Mouse (Mus musculus): ENCODE measurements around the gene Olfr961.

Olfr961 gene

GRCm38 (mm10) chr9:39644785-39645184, at the start of gene Olfr961:
Gene Olfr961, plus strand, starts transcription at chr9:39645085.
- no peak for DNase-seq

- no peak for DNase-seq
Observed at GRCm38 (mm10) chr9:39602536-39603332, 42.2 kb upstream of the Olfr961 start.

- DNase-seq = no peak
Observed at GRCm38 (mm10) chr9:39603333-39603845, 41.5 kb upstream of the Olfr961 start.

- no peak for DNase-seq
Observed at GRCm38 (mm10) chr9:39603999-39604453, 40.9 kb upstream of the Olfr961 start, which contains the start of gene AW551984. Gene AW551984, minus strand, starts transcription at chr9:39604403.

- DNase-seq = no peak
Observed at GRCm38 (mm10) chr9:39608497-39608896, 36.4 kb upstream of the Olfr961 start.

GRCm38 (mm10) chr9:39610355-39610754, 34.5 kb upstream of the Olfr961 start, which contains the start of gene Olfr148:
Gene Olfr148, plus strand, starts transcription at chr9:39610655.
- no peak for DNase-seq

GRCm38 (mm10) chr9:39611953-39612352, 32.9 kb upstream of the Olfr961 start:
- DNase-seq = no peak

- DNase-seq = no peak
Observed at GRCm38 (mm10) chr9:39621073-39621472, 23.8 kb upstream of the Olfr961 start, which contains the start of gene Olfr960. Gene Olfr960, plus strand, starts transcription at chr9:39621373.

GRCm38 (mm10) chr9:39623783-39624182, 21.1 kb upstream of the Olfr961 start:
- no peak for DNase-seq

- no peak for DNase-seq
Observed at GRCm38 (mm10) chr9:39624711-39625110, 20.2 kb upstream of the Olfr961 start.

GRCm38 (mm10) chr9:39629069-39629468, 15.8 kb upstream of the Olfr961 start:
- no peak for DNase-seq

GRCm38 (mm10) chr9:39633913-39634594, 10.8 kb upstream of the Olfr961 start:
- DNase-seq = no peak

GRCm38 (mm10) chr9:39647382-39647781, 2.5 kb downstream of the Olfr961 start:
- no peak for DNase-seq

GRCm38 (mm10) chr9:39654756-39655396, 10.0 kb downstream of the Olfr961 start:
- DNase-seq = no peak

- DNase-seq = no peak
Observed at GRCm38 (mm10) chr9:39666905-39667304, 22.0 kb downstream of the Olfr961 start, which contains the start of gene Olfr963. Gene Olfr963, plus strand, starts transcription at chr9:39667205.

- DNase-seq = no peak
Observed at GRCm38 (mm10) chr9:39669723-39670122, 24.8 kb downstream of the Olfr961 start.

- DNase-seq = no peak
Observed at GRCm38 (mm10) chr9:39674820-39675219, 29.9 kb downstream of the Olfr961 start.

- no peak for DNase-seq
Observed at GRCm38 (mm10) chr9:39678557-39678956, 33.7 kb downstream of the Olfr961 start.

GRCm38 (mm10) chr9:39679280-39679679, 34.4 kb downstream of the Olfr961 start:
- DNase-seq = no peak

All from cerebellum, adult 9-10 months (tissue).